Mouse (Mus musculus) intestine, postnatal 0 days (tissue): ENCODE results near the gene Qrfp. TPM values are rescaled to one million over a fixed set of nuclear protein-coding genes. Genes with fewer than 3 reads are reported as not detected.
A peak's percentile ranks its signal among the peaks of the same experiment; 100 is the strongest.

Source experiments
- ATAC-seq: fragments of 200-750 bp; cut with Nextera tagmentation; 2 replicates; pipeline ENCODE4 v1.8.0; 2017; ENCODE audit warnings: mild to moderate bottlenecking, moderate TSS enrichment, moderate library complexity
- H3K27ac ChIP-seq: fragments of 300-500 bp; sonication (generic); 2 replicates; pipeline ENCODE4 v1.5.1; 2014; ENCODE audit warnings: mild to moderate bottlenecking, low read depth, low read length, moderate library complexity
- H3K27me3 ChIP-seq: fragments of 300-500 bp; sonication (generic); replicated peaks from 2 replicates; pipeline ENCODE4 v1.6.1; 2014; ENCODE audit warnings: low read length, mixed read lengths; ENCODE audit not compliant: control insufficient read depth, insufficient read depth
- H3K36me3 ChIP-seq: fragments of 300-500 bp; sonication (generic); 2 replicates; pipeline ENCODE4 v1.6.1; 2014; ENCODE audit warnings: mild to moderate bottlenecking, moderate library complexity; ENCODE audit not compliant: control insufficient read depth, insufficient read depth
- H3K4me1 ChIP-seq: fragments of 300-500 bp; sonication (generic); replicated peaks from 2 replicates; pipeline ENCODE4 v1.6.1; 2014; ENCODE audit warnings: antibody characterized with exemption, low read length, mixed read lengths; ENCODE audit not compliant: control insufficient read depth, insufficient read depth
- H3K4me2 ChIP-seq: fragments of 300-500 bp; sonication (generic); replicated peaks from 2 replicates; pipeline ENCODE4 v1.6.1; 2014; ENCODE audit warnings: low read depth, mild to moderate bottlenecking, moderate library complexity
- H3K4me3 ChIP-seq: fragments of 300-500 bp; sonication (generic); 2 replicates; pipeline ENCODE4 v1.5.1; 2014; ENCODE audit warnings: low read depth, low read length
- H3K9ac ChIP-seq: fragments of 300-500 bp; sonication (generic); 2 replicates; pipeline ENCODE4 v1.6.1; 2014; ENCODE audit warnings: mild to moderate bottlenecking, low read depth, low read length
- H3K9me3 ChIP-seq: fragments of 300-500 bp; sonication (generic); 2 replicates; pipeline ENCODE4 v1.6.1; 2016; ENCODE audit warnings: mixed run types; ENCODE audit not compliant: control insufficient read depth
- CTCF ChIP-seq: sonication (generic); IDR thresholded peaks from 2 replicates; pipeline ENCODE4 v1.5.1; 2016; ENCODE audit warnings: low read depth, mild to moderate bottlenecking, control low read depth, antibody characterized with exemption, moderate library complexity
- WGBS: fragments of 180-500 bp; shearing (Covaris S2); extraction: QIAGEN DNeasy Blood & Tissue Kit; methylation state at CpG from one replicate; pipeline ENCODE4 v1.1.7; 2014; 5-methylcytosine and 5-hydroxymethylcytosine counted together
- polyA plus RNA-seq: library from polyadenylated mRNA; unstranded; fragments of >200 nt; fragmentation: Nextera tagmentation; extraction: Ambion mirVana; gene quantifications from 2 replicates; pipeline ENCODE4 v1.2.1, GENCODE M21; 2015

The Qrfp gene
- polyA plus RNA-seq, 1 experiment from 2014 or later: 0.18 TPM

DNA sequence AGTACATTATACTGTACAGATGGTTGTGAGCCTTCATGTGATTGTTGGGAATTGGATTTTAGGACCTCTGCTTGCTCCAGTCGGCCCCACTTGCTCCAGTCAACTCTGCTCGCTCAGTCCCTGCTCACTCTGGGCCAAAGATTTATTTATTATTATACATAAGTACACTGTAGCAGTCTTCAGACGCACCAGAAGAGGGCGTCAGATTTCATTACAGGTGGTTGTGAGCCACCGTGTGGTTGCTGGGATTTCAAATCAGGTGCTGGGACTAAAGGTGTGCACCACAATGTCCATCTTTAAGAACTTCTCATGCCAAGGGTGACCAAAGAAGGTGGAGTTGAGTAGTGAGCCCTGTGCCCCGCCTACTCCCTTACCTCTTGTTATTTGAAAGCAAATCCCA, 17.8 kb downstream of the Qrfp start:
- H3K9ac ChIP-seq: no peak overlapping the region
- no peaks in the 10 kb centered on the region for H3K27me3 ChIP-seq
- TF ChIP-seq CTCF: peak; percentile 56
- no peak for ATAC-seq
- H3K4me1 ChIP-seq: no peaks in the 10 kb centered on the region
- no peak overlapping the region for H3K4me2 ChIP-seq
- H3K4me3 ChIP-seq: no peak overlapping the region
- no peaks in the 10 kb centered on the region for H3K9me3 ChIP-seq
- peaks cover 86% of the 10 kb centered on the region for H3K36me3 ChIP-seq
- WGBS: 74% methylated on average over 6 of the region's 6 CpGs
- no peak overlapping the region for H3K27ac ChIP-seq

DNA sequence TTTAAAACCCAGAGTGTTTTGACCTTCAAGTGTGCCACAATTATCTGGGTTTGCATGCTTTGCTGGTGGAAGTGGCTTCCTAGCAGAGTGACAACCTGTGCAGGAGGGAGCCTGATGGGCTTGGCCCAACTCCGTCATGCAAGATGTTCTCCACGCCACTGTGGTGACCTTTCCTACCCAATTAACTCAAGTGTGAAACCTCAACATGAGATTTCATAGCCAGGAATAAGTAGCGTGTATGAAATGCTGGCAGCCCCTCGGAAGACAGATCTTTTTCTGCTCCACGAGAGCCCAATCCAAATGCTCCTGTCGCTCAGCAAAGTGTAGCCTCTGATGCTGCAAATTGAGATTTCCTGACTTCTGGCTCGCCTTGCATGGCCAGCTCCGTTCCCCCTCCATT, 19.1 kb downstream of the Qrfp start:
- TF ChIP-seq CTCF: no peak
- Histone ChIP-seq H3K4me3 (no peak overlapping the region), H3K4me2 (no peak overlapping the region), H3K9me3 (no peaks in the 10 kb centered on the region), H3K9ac (no peak overlapping the region), H3K27ac (no peak overlapping the region), H3K36me3 (peaks cover 84% of the 10 kb centered on the region), H3K4me1 (no peaks in the 10 kb centered on the region), H3K27me3 (no peaks in the 10 kb centered on the region)
- ATAC-seq: no peak
- 89% methylated on average over 8 of the region's 8 CpGs for WGBS

DNA sequence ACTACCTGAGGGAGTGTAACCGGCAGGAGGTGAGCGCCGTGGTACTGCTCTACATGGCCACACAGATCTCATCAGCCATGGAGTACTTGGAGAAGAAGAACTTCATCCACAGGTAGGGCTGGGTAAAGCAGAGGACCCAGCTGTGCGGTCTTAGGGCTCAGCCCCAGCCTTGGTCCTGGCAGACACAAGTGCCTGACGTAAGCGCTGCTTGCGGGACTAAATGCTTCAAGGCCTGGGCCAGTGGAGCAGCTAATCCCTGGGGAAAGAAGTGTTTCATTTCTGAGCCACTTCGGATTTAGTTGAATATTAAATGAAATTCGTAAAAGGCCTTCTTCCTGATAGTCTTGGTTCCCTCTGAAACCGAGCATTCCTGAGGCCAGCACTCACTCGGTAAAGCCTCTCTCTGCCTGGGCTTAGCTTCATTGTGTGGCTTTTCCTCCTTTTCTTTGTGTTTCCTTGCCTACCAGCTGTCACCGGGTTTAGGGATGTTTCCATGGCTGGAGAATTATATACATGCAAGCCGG, 19.6 kb downstream of the Qrfp start:
- ATAC-seq: no peak
- no peak overlapping the region for H3K4me2 ChIP-seq
- no peak overlapping the region for H3K4me3 ChIP-seq
- no peak for TF ChIP-seq CTCF
- no peaks in the 10 kb centered on the region for H3K9me3 ChIP-seq
- 88% methylated on average over 13 of the region's 13 CpGs for WGBS
- H3K27ac ChIP-seq: no peak overlapping the region
- H3K27me3 ChIP-seq: no peaks in the 10 kb centered on the region
- H3K9ac ChIP-seq: no peak overlapping the region
- no peaks in the 10 kb centered on the region for H3K4me1 ChIP-seq
- peaks cover 84% of the 10 kb centered on the region for H3K36me3 ChIP-seq

DNA sequence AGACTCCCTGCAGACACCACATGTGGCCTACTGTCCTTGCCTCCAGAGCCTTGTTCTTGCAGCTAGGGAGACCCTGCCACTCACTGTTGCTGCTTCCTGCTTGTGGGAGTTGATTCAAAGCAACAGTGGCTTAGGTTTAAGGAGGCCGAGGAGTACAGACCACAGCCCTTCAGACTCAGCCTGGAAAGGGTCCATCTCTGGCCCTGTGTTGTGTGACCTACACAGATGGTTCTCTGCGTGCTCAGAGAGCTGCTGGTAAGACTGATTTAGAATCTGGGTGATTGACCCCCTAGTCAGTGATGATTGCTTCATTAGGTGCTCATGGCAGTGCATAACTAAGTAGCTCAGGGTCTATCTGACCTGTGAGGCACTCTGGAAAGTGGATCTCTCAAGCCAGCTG, 21.2 kb downstream of the Qrfp start:
- Histone ChIP-seq H3K9me3 (no peaks in the 10 kb centered on the region), H3K27ac (no peak overlapping the region; the same call in 1 of the 2 replicates), H3K4me2 (no peak overlapping the region), H3K27me3 (no peaks in the 10 kb centered on the region), H3K36me3 (peaks cover 83% of the 10 kb centered on the region), H3K4me3 (no peak overlapping the region), H3K9ac (no peak overlapping the region), H3K4me1 (no peaks in the 10 kb centered on the region)
- WGBS: 92% methylated on average over 2 of the region's 2 CpGs
- ATAC-seq: no peak
- no peak for TF ChIP-seq CTCF

DNA sequence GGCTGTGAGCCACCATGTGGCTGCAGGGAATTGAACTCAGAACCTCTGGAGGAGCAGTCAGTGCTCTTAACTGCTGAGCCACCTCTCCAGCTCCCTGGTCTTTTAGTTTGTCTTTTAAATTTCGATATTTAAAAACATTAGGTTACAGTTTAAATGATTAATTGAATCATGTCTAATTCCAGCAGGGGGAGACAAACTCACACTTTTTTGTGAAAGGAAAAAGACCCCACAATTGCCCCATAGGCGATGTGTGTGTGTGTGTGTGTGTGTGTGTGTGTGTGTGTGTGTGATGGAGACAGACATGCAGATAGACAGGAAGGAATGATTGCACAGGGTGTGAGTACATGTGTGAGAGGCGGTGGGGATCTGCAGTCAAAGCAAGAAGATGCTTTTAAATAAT, 22.2 kb downstream of the Qrfp start:
- Histone ChIP-seq H3K9ac (no peak overlapping the region), H3K4me2 (no peak overlapping the region), H3K27ac (no peak overlapping the region), H3K9me3 (no peaks in the 10 kb centered on the region), H3K4me3 (no peak overlapping the region), H3K27me3 (no peaks in the 10 kb centered on the region), H3K4me1 (no peaks in the 10 kb centered on the region), H3K36me3 (peaks cover 82% of the 10 kb centered on the region)
- 76% methylated on average over 3 of the region's 3 CpGs for WGBS
- no peak for ATAC-seq
- TF ChIP-seq CTCF: peak; percentile 43; the same call in 1 of the 2 replicates

DNA sequence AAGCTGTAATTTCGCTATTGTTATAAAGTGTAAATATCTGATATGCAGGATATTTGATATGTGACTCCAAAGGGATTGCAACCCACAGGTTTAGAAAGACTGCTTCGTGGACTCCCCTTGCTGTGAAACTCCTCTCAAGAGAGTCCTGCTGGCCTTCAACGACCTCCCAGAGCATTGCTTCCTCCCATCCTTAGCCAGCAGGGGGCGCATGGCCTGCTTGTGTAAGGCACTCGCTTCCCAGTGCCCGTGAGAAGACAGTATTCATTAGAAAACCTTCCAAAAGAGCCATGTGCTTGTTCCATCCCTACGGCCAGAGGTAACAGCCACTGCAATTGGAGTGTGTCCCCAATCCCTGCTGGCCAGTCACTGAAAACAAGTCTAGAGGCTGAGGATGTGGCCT, 23.4 kb downstream of the Qrfp start:
- TF ChIP-seq CTCF: peak; percentile 95
- no peak overlapping the region for H3K4me3 ChIP-seq
- ATAC-seq: no peak
- no peaks in the 10 kb centered on the region for H3K27me3 ChIP-seq
- H3K4me1 ChIP-seq: no peaks in the 10 kb centered on the region
- no peak overlapping the region for H3K27ac ChIP-seq
- H3K9me3 ChIP-seq: no peaks in the 10 kb centered on the region
- WGBS: 19% methylated on average over 7 of the region's 7 CpGs
- no peak overlapping the region for H3K9ac ChIP-seq
- peaks cover 78% of the 10 kb centered on the region for H3K36me3 ChIP-seq
- H3K4me2 ChIP-seq: no peak overlapping the region

DNA sequence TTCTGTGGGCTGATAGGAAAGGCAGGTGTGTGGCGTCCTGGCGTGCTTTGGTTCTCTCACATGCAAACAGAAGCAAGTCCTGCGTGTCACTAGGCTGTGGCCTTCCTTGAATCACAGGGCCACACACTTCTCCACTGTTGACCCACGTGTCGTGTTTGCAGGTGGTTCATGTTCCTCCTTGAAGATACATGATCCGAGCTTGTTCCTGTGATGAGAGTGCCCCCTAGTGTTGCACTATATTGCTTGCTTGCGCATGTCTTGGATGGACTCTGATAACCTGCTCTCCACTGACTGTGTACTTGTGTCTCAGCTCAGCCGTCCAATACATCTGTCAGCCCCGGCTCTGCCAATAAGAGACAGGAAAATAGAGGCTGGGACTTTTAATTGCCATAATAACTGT, 25.3 kb downstream of the Qrfp start:
- peak; percentile 99 for TF ChIP-seq CTCF
- no peaks in the 10 kb centered on the region for H3K9me3 ChIP-seq
- ATAC-seq: peak; percentile 58
- no peak overlapping the region for H3K4me2 ChIP-seq
- H3K27me3 ChIP-seq: no peaks in the 10 kb centered on the region
- no peak overlapping the region for H3K9ac ChIP-seq
- no peak overlapping the region for H3K4me3 ChIP-seq
- no peak overlapping the region for H3K27ac ChIP-seq
- no peaks in the 10 kb centered on the region for H3K4me1 ChIP-seq
- H3K36me3 ChIP-seq: peaks cover 77% of the 10 kb centered on the region
- WGBS: 26% methylated on average over 9 of the region's 9 CpGs
